Mouse (Mus musculus) brain, embryonic 14.5 days (tissue): Measurements from ENCODE around the gene Usp39. TPM values are rescaled to one million over a fixed set of nuclear protein-coding genes. Genes with fewer than 3 reads are reported as not detected.

ENCODE experiments used
- DNase-seq: peaks from one replicate; pipeline ENCODE4 v3.0.0-alpha.2; 2011; ENCODE audit warnings: low read depth
- CTCF ChIP-seq: fragments of 200-500 bp; IDR thresholded peaks from 2 replicates; pipeline ENCODE4 v1.5.1; 2012; ENCODE audit warnings: inconsistent platforms, mild to moderate bottlenecking, moderate library complexity, borderline replicate concordance; ENCODE audit not compliant: insufficient read depth, insufficient read length; ENCODE audit errors: extremely low read depth
- POLR2A ChIP-seq: fragments of 200-500 bp; IDR thresholded peaks from 2 replicates; pipeline ENCODE4 v1.6.1; 2012; ENCODE audit warnings: mild to moderate bottlenecking, inconsistent platforms, borderline replicate concordance; ENCODE audit not compliant: poor library complexity, insufficient read depth, insufficient read length, severe bottlenecking; ENCODE audit errors: extremely low read depth
- polyA plus RNA-seq: library from polyadenylated mRNA; depleted of rRNA; stranded (reverse); fragments of >200 nt; gene quantifications from 2 replicates; pipeline ENCODE4 v1.2.3, GENCODE M21; 2012

Usp39 gene
- polyA plus RNA-seq, 1 experiment: 47.3 TPM

GRCm38 (mm10) chr6:72367460-72367974 lies 22.5 kb upstream of the Usp39 start:
- no peak for DNase-seq
- TF ChIP-seq CTCF (no peak), POLR2A (no peak)

- TF ChIP-seq POLR2A (no peak), CTCF (no peak)
- DNase-seq: no peak
Measured at GRCm38 (mm10) chr6:72366844-72367443, 22.0 kb upstream of the Usp39 start, which contains the start of gene Rnf181. TSS of gene Rnf181 (minus strand) at chr6:72366956.

- TF ChIP-seq CTCF (no peak), POLR2A (no peak)
- no peak for DNase-seq
Measured at GRCm38 (mm10) chr6:72366304-72366703, 21.3 kb upstream of the Usp39 start.

- no peak for DNase-seq
- no peak for TF ChIP-seq CTCF
- no peak for TF ChIP-seq POLR2A
Measured at GRCm38 (mm10) chr6:72364985-72365384, 20.0 kb upstream of the Usp39 start.

GRCm38 (mm10) chr6:72364009-72364408 lies 19.0 kb upstream of the Usp39 start:
- TF ChIP-seq POLR2A: no peak
- 0 out of 2 replicates have a peak, but pooled peaks have one; percentile 1 for TF ChIP-seq CTCF

GRCm38 (mm10) chr6:72362132-72363028 lies 17.4 kb upstream of the Usp39 start:
- peak; percentile 99 for DNase-seq
- TF ChIP-seq CTCF: peak; percentile 23; the same call in 1 of the 2 replicates
- TF ChIP-seq POLR2A: peak; percentile 43; the same call in 1 of the 2 replicates

More at GRCm38 (mm10) chr6:72364009-72364408, 19.0 kb upstream of the Usp39 start:
- no peak for DNase-seq

- no peak for TF ChIP-seq POLR2A
- TF ChIP-seq CTCF: no peak
Measured at GRCm38 (mm10) chr6:72361121-72361551, 16.2 kb upstream of the Usp39 start.

GRCm38 (mm10) chr6:72360599-72360935 lies 15.6 kb upstream of the Usp39 start:
- DNase-seq: no peak

More at GRCm38 (mm10) chr6:72361121-72361551, 16.2 kb upstream of the Usp39 start:
- no peak for DNase-seq

GRCm38 (mm10) chr6:72359891-72360598 lies 15.1 kb upstream of the Usp39 start:
- no peak for TF ChIP-seq POLR2A
- TF ChIP-seq CTCF: no peak
- DNase-seq: no peak

More at GRCm38 (mm10) chr6:72360599-72360935, 15.6 kb upstream of the Usp39 start:
- TF ChIP-seq CTCF: no peak
- TF ChIP-seq POLR2A: no peak

- TF ChIP-seq CTCF (no peak), POLR2A (no peak)
Measured at GRCm38 (mm10) chr6:72359343-72359742, 14.4 kb upstream of the Usp39 start.

More at GRCm38 (mm10) chr6:72359343-72359742, 14.4 kb upstream of the Usp39 start:
- DNase-seq: no peak
